Mouse (Mus musculus) B cell, adult (primary cell): ENCODE data around the gene Aass. TPM values are rescaled to one million over a fixed set of nuclear protein-coding genes. Genes with fewer than 3 reads are reported as not detected.

Experiments
- total RNA-seq: library from RNA; stranded (reverse); gene quantifications from 4 replicates; pipeline ENCODE4 v1.2.4, GENCODE M21; 2023; ENCODE audit not compliant: inconsistent age

Aass gene
- total RNA-seq: not detected in 4 replicates

DNA sequence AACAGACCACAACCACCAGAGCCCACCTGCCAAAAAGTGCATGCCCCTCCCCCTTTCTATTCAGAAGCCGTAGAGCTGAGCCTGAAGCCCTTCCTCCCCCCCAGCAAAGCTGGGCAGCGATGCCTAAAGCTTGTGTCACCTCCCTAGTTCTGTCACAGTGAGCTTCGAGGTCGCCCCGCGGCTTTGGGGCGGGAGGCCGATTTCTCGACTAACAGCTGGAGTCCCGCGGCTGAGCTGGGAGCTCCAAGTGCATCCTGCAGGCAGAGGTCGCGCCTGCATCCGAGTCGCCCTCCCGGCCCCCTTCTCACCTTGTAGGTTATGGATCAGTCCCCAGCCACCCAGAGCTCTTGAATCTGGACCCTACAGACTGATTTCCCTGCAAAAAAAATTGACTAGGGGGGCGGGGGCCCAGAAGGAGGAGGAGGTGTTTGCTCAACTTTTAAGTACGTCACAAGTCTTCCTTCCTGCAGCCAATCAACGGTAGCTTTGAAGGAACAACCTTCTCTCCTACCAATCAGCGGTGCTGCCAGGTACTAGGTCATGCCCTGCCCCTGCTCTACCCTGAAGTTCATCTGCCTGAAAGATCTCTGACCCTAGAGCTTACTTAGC lies at the start of gene Aass:
TSS of gene Aass (minus strand) at position 414 of the 609 bp plus-strand sequence.

Other genes starting within 250 kb of the Aass start
- not detected in 4 replicates for gene Fezf1, start 115.4 kb upstream of the Aass start, total RNA-seq